Mouse (Mus musculus) CH12.LX (cell line): ENCODE results near the gene Ifngr2.

Experiments used
- CTCF ChIP-seq, 2 experiments: IDR thresholded peaks in 1 of 2; conservative IDR thresholded peaks in 1 of 2; 2 replicates each; pipeline ENCODE4 v1.5.1; 2011 to 2012; ENCODE audit warnings: low read depth in 2 of 2, low read length in 2 of 2, improper control_type of control experiment in 1 of 2, inconsistent platforms in 1 of 2, mild to moderate bottlenecking in 1 of 2, moderate library complexity in 1 of 2
- MEF2A ChIP-seq: IDR thresholded peaks from 2 replicates; pipeline ENCODE4 v1.6.1; 2014; ENCODE audit warnings: low read depth, mild to moderate bottlenecking, inconsistent platforms, low read length, improper control_type of control experiment, borderline replicate concordance
- SMC3 ChIP-seq: IDR thresholded peaks from 2 replicates; pipeline ENCODE4 v1.6.1; 2011; ENCODE audit warnings: low read depth, low read length, improper control_type of control experiment

GRCm38 (mm10) chr16:91524206-91524605 lies 22.7 kb upstream of the Ifngr2 start:
- no peak for TF ChIP-seq MEF2A
- TF ChIP-seq SMC3 = no peak
- TF ChIP-seq CTCF (conservative IDR thresholded peaks at IDR 0.05 in 1 of 2, IDR thresholded peaks at IDR 0.05 in 1 of 2; ENCODE audit: low read depth in 2 of 2, low read length in 2 of 2) = no peak
